Mouse (Mus musculus) embryonic facial prominence, embryonic 15.5 days (tissue): ENCODE measurements around the gene Igfbp6. TPM values are rescaled to one million over a fixed set of nuclear protein-coding genes. Genes with fewer than 3 reads are reported as not detected.

Experiments
- ATAC-seq: fragments of 200-750 bp; cut with Nextera tagmentation; 2 replicates; pipeline ENCODE4 v1.8.0; 2017; ENCODE audit warnings: low read depth, moderate TSS enrichment; ENCODE audit not compliant: insufficient number of reproducible peaks, low FRiP score, low TSS enrichment
- H3K27ac ChIP-seq: fragments of 300-500 bp; sonication (generic); replicated peaks from 2 replicates; pipeline ENCODE4 v1.5.1; 2015; ENCODE audit warnings: mild to moderate bottlenecking, inconsistent platforms
- H3K27me3 ChIP-seq: fragments of 300-500 bp; sonication (generic); 2 replicates; pipeline ENCODE4 v1.6.1; 2015; ENCODE audit warnings: inconsistent platforms
- H3K36me3 ChIP-seq: fragments of 300-500 bp; sonication (generic); 2 replicates; pipeline ENCODE4 v1.6.1; 2015; ENCODE audit warnings: mild to moderate bottlenecking, inconsistent platforms
- H3K4me1 ChIP-seq: fragments of 300-500 bp; sonication (generic); 2 replicates; pipeline ENCODE4 v1.6.1; 2015; ENCODE audit warnings: inconsistent platforms
- H3K4me2 ChIP-seq: fragments of 300-500 bp; sonication (generic); replicated peaks from 2 replicates; pipeline ENCODE4 v1.6.1; 2015; ENCODE audit warnings: mild to moderate bottlenecking, inconsistent platforms
- H3K4me3 ChIP-seq: fragments of 300-500 bp; sonication (generic); replicated peaks from 2 replicates; pipeline ENCODE4 v1.5.1; 2015; ENCODE audit warnings: mild to moderate bottlenecking, inconsistent platforms
- H3K9ac ChIP-seq: fragments of 300-500 bp; sonication (generic); 2 replicates; pipeline ENCODE4 v1.6.1; 2015; ENCODE audit warnings: inconsistent platforms
- H3K9me3 ChIP-seq: fragments of 300-500 bp; sonication (generic); replicated peaks from 2 replicates; pipeline ENCODE4 v1.6.1; 2016; ENCODE audit warnings: inconsistent platforms
- WGBS: fragments of 180-500 bp; shearing (Covaris S2); methylation state at CpG from one replicate; pipeline ENCODE4 v1.1.7; 2015; 5-methylcytosine and 5-hydroxymethylcytosine counted together
- polyA plus RNA-seq: library from polyadenylated mRNA; unstranded; fragments of >200 nt; fragmentation: Nextera tagmentation; extraction: Ambion mirVana; gene quantifications from 2 replicates; pipeline ENCODE4 v1.2.1, GENCODE M21; 2015

Igfbp6 gene
- polyA plus RNA-seq, 1 experiment from 2014 or later = 8.3 TPM

DNA sequence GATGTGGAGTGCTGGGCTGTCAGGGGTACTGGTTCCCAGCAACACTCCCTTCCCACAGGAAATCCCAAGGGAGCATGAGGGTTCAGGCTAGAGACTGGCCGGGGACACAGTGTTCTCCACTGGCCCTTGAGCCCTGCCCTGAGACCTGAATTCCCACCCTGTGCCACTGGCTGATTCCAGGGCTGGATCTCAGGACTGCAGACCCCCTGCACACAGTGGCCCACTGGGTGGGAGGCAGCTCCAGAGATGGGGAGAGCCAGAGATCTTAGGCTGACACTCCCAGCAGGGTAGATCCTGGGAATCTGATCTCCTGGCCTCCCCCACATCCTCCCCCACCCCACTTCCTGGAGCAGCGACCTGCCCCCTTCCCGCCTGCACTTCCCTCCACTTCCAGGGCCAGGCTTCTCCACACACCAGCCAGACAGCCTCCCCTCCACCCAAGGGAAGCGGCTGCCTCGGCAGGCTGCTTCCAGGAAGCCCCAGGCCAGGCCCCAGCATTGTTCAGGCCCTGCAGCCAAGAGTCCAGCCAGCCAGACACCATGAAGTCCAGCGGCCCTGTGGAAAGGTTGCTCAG, 41.5 kb upstream of the Igfbp6 start:
- Histone ChIP-seq H3K27me3 (no peaks in the 10 kb centered on the region), H3K9ac (peak overlapping the region; percentile 47), H3K27ac (peak overlapping the region; percentile 99), H3K4me2 (peak overlapping the region; percentile 75), H3K9me3 (no peaks in the 10 kb centered on the region), H3K4me1 (peaks cover 93% of the 10 kb centered on the region), H3K4me3 (peak overlapping the region; percentile 63), H3K36me3 (peaks cover 21% of the 10 kb centered on the region)
- 12% methylated on average over 6 of the region's 6 CpGs for WGBS
- 0 out of 2 replicates have a peak, but pooled peaks have one; percentile 1 for ATAC-seq

DNA sequence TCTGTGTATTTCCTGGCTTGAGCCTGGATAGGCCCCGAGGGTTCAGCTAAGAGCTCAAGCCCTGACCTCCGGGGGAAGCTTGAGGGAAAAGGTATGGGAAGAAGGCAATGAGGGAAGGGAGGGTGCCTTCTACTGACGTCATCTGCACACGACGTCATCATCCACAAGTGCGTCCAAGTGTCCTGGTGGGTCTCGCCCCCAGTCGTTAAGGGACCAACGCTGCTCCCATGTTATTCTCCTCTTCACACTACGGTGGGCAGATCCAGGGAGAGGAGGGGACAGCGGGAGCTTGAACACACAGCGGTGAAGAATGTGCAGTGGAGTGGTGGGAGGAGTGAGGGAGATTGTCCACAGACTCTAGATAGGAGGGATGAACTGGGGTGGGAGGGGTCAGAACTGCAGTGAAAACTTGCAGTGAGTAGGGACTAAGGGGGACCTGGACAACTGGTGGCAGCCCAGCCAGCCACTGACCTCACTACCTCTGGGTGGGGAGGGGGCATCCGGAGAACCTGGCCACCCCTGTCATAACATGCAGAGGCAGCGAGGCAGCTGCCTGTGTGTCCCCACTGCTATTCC, 40.7 kb upstream of the Igfbp6 start:
- H3K27me3 ChIP-seq = no peaks in the 10 kb centered on the region
- peak overlapping the region; percentile 75 for H3K4me2 ChIP-seq
- H3K9me3 ChIP-seq = no peaks in the 10 kb centered on the region
- 11% methylated on average over 14 of the region's 14 CpGs for whole genome bisulfite sequencing
- peaks cover 93% of the 10 kb centered on the region for H3K4me1 ChIP-seq
- H3K27ac ChIP-seq = peak overlapping the region; percentile 99
- H3K9ac ChIP-seq = peak overlapping the region; percentile 47
- 0 out of 2 replicates have a peak, but pooled peaks have one; percentile 9 for ATAC-seq
- H3K4me3 ChIP-seq = peak overlapping the region; percentile 63
- peaks cover 28% of the 10 kb centered on the region for H3K36me3 ChIP-seq

DNA sequence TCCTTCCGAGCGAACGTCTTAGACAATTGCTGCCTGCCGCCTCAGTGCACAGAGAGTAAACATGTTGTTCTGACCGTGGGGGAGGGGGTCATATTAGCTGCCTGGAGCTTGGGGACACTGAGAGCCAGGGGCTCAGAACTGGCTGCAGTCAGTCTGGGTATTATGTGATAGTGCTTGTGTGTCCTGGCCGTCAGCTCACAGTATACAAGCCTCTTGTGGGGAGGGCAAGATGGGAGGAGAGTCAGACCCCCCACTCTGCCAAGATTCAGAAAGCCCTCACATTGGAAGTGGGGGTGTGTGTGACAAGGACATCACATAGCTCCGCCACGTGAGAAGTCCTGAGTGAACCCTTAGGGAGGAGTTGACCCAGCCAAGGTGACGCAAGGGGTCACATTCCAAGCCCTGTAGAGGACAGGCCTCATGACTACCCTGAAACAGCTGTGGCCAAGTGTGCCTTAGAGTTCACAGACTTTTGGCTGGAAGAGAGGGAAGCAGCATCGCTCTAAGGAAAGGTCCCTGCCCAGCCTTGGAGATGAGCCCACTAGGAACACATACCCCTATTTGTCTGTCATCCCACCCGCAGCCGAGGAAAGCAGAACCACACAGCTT, 40.1 kb upstream of the Igfbp6 start:
- peaks cover 33% of the 10 kb centered on the region for H3K36me3 ChIP-seq
- ATAC-seq = no peak
- H3K9me3 ChIP-seq = no peaks in the 10 kb centered on the region
- no peaks in the 10 kb centered on the region for H3K27me3 ChIP-seq
- peak overlapping the region; percentile 75 for H3K4me2 ChIP-seq
- H3K9ac ChIP-seq = no peak overlapping the region
- H3K27ac ChIP-seq = peak overlapping the region; percentile 99
- H3K4me1 ChIP-seq = peaks cover 93% of the 10 kb centered on the region
- 26% methylated on average over 12 of the region's 12 CpGs for WGBS
- peak overlapping the region; percentile 63 for H3K4me3 ChIP-seq

DNA sequence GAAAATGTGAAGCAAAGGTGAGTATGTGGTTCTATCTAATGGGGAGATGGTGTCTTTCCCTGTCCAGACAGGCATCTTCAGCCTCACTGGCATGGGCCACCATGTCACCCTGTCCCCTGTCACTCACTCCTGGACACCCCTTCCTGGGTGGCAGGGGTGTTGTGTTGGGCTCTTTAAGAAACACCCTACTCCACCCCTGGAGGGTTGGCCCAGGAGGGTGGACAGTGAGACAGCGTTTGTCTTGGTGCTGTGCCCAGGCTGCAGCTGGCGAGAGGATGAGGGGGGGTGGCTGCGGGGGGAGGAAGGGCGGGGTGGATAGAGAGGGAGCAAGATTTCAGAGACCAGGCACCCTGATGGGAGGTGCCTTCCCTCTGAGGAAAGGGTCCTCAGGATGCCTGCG, 38.8 kb upstream of the Igfbp6 start:
- WGBS = 38% methylated on average over 5 of the region's 5 CpGs
- peak overlapping the region; percentile 63 for H3K27ac ChIP-seq
- H3K27me3 ChIP-seq = no peaks in the 10 kb centered on the region
- peak overlapping the region; percentile 25 for H3K4me2 ChIP-seq
- H3K4me1 ChIP-seq = peaks cover 90% of the 10 kb centered on the region
- H3K4me3 ChIP-seq = 0 out of 2 replicates have a peak overlapping the region, but pooled peaks have one; percentile 3
- H3K36me3 ChIP-seq = peaks cover 46% of the 10 kb centered on the region
- H3K9me3 ChIP-seq = no peaks in the 10 kb centered on the region
- no peak for ATAC-seq
- 0 out of 2 replicates have a peak overlapping the region, but pooled peaks have one; percentile 15 for H3K9ac ChIP-seq

DNA sequence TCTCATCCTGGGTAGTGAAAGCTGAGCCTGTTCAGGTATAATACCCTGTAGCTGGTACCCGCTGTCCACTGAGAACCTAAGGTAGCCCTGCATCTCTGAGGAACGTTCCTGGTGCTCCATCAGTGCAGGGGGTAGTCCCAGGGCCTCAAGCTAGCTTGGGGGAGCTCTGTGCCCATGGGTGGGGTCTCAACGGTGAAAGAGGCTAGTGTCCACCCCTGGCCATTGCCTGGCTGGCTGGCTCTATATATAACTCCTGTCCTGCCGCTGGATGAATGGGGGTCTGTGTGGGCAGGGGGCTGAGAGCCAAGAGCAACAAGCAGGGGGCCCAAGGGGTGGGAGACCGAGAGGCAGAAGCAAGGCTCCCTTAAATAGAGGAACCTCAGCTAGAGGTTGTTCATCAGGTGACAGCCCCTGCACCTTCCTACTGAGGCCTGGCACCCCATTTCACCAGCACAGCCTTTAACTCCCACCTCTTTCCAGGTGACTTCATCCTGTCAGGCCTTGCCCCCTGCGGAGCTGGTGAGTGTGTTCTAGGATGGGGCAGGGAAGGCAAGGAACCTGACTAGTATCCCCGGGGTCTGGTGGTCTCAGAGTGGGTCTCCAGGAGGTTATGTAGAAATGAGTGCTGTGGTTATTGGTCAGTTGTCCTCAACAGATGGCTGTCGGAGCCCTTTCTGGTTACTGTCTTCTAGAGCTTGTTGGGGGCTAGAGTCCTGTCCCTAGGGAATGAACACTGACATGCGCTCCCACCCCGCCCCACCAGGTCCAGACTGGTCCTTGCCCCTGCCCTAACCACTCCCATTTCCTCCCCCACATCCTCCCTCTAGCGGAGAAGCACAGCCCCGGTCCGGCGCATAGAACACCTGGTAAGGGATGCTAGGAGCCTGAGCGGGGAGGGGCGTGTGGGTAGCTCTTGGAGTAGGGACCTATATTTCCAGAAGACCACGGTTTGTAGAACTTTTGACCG, 38.1 kb upstream of the Igfbp6 start:
- Histone ChIP-seq H3K4me1 (peaks cover 85% of the 10 kb centered on the region), H3K9me3 (no peaks in the 10 kb centered on the region), H3K27ac (peak overlapping the region; percentile 63), H3K4me2 (peak overlapping the region; percentile 25), H3K9ac (0 out of 2 replicates have a peak overlapping the region, but pooled peaks have one; percentile 15), H3K4me3 (peak overlapping the region; percentile 27), H3K27me3 (no peaks in the 10 kb centered on the region), H3K36me3 (peaks cover 53% of the 10 kb centered on the region)
- 34% methylated on average over 18 of the region's 18 CpGs for WGBS
- 0 out of 2 replicates have a peak, but pooled peaks have one; percentile 1 for ATAC-seq

DNA sequence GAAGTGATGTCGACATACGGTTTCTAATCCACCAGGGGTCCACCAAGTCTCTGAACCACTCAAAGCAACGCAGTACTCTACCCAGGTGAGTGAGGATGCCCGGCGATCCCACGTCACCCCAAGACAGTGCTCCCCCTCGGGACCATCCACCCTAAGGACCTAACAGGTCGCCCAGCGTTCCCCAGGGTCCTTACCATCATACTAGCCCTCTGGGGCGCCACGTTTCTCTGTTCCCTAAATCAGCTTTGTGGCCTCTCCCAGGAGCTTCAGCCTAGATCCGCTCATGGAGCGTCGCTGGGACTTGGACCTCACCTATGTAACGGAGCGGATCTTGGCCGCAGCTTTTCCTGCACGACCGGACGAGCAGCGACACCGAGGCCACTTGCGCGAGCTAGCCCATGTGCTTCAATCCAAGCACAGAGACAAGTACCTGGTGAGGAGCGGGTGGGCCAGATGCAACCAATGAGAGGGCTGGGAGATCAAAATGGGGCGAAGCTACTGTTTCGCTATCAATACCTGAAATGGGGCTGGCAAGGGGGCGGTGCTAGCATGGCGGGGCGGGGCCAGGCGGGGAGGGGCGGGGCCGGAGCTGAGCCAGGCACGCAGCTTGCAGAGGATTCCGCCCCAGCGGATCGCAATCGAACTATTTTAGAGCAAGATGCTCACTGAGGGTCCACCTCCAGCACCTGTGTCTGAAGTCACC, 37.3 kb upstream of the Igfbp6 start:
- no peak for ATAC-seq
- Histone ChIP-seq H3K27ac (peak overlapping the region; percentile 8; the same call in 1 of the 2 replicates), H3K9ac (no peak overlapping the region)

DNA sequence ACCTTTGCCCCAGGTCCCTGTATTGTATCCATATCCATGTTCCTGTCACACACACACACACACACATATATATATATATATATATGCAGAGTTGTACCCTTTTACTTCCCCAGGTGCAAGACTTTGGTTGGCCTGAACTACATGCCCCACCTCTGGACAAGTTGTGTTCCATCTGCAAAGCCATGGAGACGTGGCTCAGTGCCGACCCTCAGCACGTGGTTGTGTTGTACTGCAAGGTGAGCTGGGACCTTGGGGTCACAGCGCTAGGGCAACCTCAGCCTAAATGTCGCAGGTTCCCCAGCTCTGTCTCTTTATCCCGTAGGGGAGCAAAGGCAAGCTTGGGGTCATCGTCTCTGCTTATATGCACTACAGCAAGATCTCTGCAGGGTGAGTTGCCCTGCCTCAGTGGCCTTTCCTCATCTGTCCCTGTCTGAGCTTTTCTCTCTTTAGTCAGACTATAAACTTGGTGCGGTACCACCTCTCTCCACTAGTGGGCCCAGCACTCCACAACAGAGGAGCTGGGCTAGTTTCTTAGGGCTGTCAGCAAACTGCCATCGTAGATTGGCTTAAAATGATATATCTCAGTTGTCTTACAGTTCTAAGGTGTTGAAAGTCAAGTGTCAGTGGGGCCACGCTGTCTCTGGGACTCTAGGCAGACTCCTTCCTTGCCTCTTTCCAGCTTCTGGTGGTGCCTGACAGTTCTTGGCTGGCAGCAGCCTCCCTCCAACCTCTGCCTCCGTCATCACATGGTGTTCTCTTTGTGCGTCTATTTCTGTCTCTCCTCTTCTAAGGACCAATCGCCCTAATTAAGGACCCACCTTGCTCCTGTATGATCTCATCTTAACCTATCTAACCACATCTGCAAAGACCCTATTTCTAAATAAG, 36.2 kb upstream of the Igfbp6 start:
- Histone ChIP-seq H3K36me3 (peaks cover 72% of the 10 kb centered on the region), H3K4me2 (peak overlapping the region; percentile 41; the same call in 1 of the 2 replicates), H3K27ac (peak overlapping the region; percentile 31; the same call in 1 of the 2 replicates), H3K9me3 (no peaks in the 10 kb centered on the region), H3K4me1 (peaks cover 66% of the 10 kb centered on the region), H3K9ac (no peak overlapping the region), H3K4me3 (no peak overlapping the region), H3K27me3 (no peaks in the 10 kb centered on the region)
- ATAC-seq = no peak
- 43% methylated on average over 13 of the region's 13 CpGs for WGBS

More for the DNA sequence above, 37.3 kb upstream of the Igfbp6 start:
- no peaks in the 10 kb centered on the region for H3K27me3 ChIP-seq
- H3K4me1 ChIP-seq = peaks cover 76% of the 10 kb centered on the region
- 33% methylated on average over 38 of the region's 38 CpGs for WGBS
- peak overlapping the region; percentile 41 for H3K4me2 ChIP-seq
- peak overlapping the region; percentile 27 for H3K4me3 ChIP-seq
- H3K36me3 ChIP-seq = peaks cover 62% of the 10 kb centered on the region
- no peaks in the 10 kb centered on the region for H3K9me3 ChIP-seq

DNA sequence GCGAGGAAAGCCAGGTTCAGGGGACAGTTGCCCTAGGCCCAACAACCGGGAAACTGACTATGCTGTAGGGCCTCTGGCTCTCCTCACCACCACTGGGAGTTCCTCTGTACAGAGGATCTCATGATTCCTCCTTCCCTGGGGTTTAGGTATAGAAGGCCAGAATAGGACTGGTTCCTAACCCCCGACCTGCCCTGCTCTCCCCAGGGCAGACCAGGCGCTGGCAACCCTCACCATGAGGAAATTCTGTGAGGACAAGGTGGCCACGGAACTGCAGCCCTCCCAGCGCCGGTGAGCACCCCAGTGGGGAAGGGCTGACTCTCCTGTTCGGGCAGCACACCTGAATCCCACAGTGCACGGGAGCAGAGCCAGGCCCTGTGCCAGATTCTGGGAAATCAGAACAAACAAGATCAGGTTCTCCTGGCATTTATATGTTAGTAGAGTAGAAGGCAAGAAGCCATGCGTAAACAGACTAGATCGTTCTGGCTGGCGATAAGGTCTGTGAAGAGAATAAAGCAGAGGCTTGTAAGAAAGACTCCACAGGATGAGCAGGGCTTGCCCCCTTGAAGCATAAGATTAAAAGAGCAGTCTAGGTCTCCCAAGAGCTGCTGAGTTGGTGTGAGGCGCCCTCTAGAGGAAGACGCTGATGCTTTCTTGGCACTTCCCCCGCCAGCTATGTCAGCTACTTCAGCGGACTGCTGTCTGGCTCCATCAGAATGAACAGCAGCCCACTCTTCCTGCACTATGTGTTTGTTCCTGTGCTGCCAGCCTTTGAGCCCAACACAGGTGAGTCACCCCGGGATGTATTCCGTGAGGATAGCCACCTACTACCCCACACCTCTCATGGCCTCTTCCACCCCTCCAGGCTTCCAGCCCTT, 35.3 kb upstream of the Igfbp6 start:
- Histone ChIP-seq H3K9me3 (no peaks in the 10 kb centered on the region), H3K4me3 (no peak overlapping the region), H3K9ac (0 out of 2 replicates have a peak overlapping the region, but pooled peaks have one; percentile 6), H3K27ac (peak overlapping the region; percentile 31; the same call in 1 of the 2 replicates), H3K36me3 (peaks cover 81% of the 10 kb centered on the region), H3K4me2 (no peak overlapping the region), H3K27me3 (no peaks in the 10 kb centered on the region), H3K4me1 (peaks cover 60% of the 10 kb centered on the region)
- WGBS = 45% methylated on average over 18 of the region's 18 CpGs
- 0 out of 2 replicates have a peak, but pooled peaks have one; percentile 4 for ATAC-seq

DNA sequence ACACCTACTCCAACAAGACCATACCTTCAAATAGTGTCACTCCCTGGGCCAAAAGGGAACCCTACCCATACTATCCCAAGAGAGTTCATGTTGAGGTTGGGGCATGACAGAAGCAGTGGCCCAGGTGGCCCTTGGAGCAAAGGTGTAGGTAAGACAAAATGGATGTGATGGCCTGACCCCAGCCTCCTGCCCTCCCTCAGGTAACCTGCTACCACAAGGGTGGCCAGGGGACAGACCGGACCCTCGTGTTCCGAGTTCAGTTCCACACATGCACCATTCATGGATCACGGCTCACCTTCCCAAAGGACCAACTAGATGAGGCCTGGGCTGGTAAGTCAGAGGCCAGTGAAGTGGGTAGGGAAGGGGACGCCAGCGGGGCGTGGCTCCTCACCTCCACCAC, 33.9 kb upstream of the Igfbp6 start:
- H3K36me3 ChIP-seq = peaks cover 94% of the 10 kb centered on the region
- 95% methylated on average over 7 of the region's 7 CpGs for WGBS
- no peak overlapping the region for H3K27ac ChIP-seq
- H3K4me2 ChIP-seq = no peak overlapping the region
- peaks cover 46% of the 10 kb centered on the region for H3K4me1 ChIP-seq
- no peaks in the 10 kb centered on the region for H3K9me3 ChIP-seq
- ATAC-seq = no peak
- H3K9ac ChIP-seq = no peak overlapping the region
- H3K27me3 ChIP-seq = no peaks in the 10 kb centered on the region
- no peak overlapping the region for H3K4me3 ChIP-seq
